Mouse (Mus musculus) midbrain, embryonic 13.5 days (tissue): ENCODE measurements around the gene Syce2. TPM values are rescaled to one million over a fixed set of nuclear protein-coding genes. Genes with fewer than 3 reads are reported as not detected.

Source experiments
- ATAC-seq: fragments of 200-750 bp; cut with Nextera tagmentation; 2 replicates; pipeline ENCODE4 v1.8.0; 2017; ENCODE audit warnings: mild to moderate bottlenecking, moderate TSS enrichment, moderate library complexity
- H3K27ac ChIP-seq: fragments of 300-500 bp; sonication (generic); 2 replicates; pipeline ENCODE4 v1.5.1; 2015; ENCODE audit warnings: inconsistent platforms, mild to moderate bottlenecking, moderate library complexity
- H3K27me3 ChIP-seq: fragments of 300-500 bp; sonication (generic); 2 replicates; pipeline ENCODE4 v1.6.1; 2015; ENCODE audit warnings: mild to moderate bottlenecking, inconsistent platforms
- H3K36me3 ChIP-seq: fragments of 300-500 bp; sonication (generic); 2 replicates; pipeline ENCODE4 v1.6.1; 2015; ENCODE audit warnings: mild to moderate bottlenecking, inconsistent platforms
- H3K4me1 ChIP-seq: fragments of 300-500 bp; sonication (generic); replicated peaks from 2 replicates; pipeline ENCODE4 v1.6.1; 2015; ENCODE audit warnings: inconsistent platforms
- H3K4me2 ChIP-seq: fragments of 300-500 bp; sonication (generic); replicated peaks from 2 replicates; pipeline ENCODE4 v1.6.1; 2015; ENCODE audit warnings: moderate library complexity, mild to moderate bottlenecking, inconsistent platforms
- H3K4me3 ChIP-seq: fragments of 300-500 bp; sonication (generic); replicated peaks from 2 replicates; pipeline ENCODE4 v1.5.1; 2015; ENCODE audit warnings: mild to moderate bottlenecking, inconsistent platforms
- H3K9ac ChIP-seq: fragments of 300-500 bp; sonication (generic); replicated peaks from 2 replicates; pipeline ENCODE4 v1.6.1; 2015; ENCODE audit warnings: mild to moderate bottlenecking, inconsistent platforms
- H3K9me3 ChIP-seq: fragments of 300-500 bp; sonication (generic); 2 replicates; pipeline ENCODE4 v1.6.1; 2016; ENCODE audit warnings: mild to moderate bottlenecking, inconsistent platforms
- WGBS: fragments of 180-500 bp; shearing (Covaris S2); methylation state at CpG from one replicate; pipeline ENCODE4 v1.1.7; 2015; 5-methylcytosine and 5-hydroxymethylcytosine counted together
- polyA plus RNA-seq: library from polyadenylated mRNA; unstranded; fragments of >200 nt; fragmentation: Nextera tagmentation; extraction: Ambion mirVana; gene quantifications from 2 replicates; pipeline ENCODE4 v1.2.1, GENCODE M21; 2015

Syce2 gene
- polyA plus RNA-seq, 1 experiment from 2014 or later, result 23.6 TPM

- Histone ChIP-seq H3K4me3 (peak overlapping the region; percentile 97), H3K4me1 (peaks cover 44% of the 10 kb centered on the region), H3K9ac (peak overlapping the region; percentile 98), H3K27ac (peak overlapping the region; percentile 88), H3K4me2 (peak overlapping the region; percentile 89), H3K9me3 (no peaks in the 10 kb centered on the region), H3K36me3 (peaks cover 38% of the 10 kb centered on the region), H3K27me3 (no peaks in the 10 kb centered on the region)
- WGBS, result under 1% methylated on average over 30 of the region's 30 CpGs
- no peak; the same call in 1 of the 2 replicates for ATAC-seq
Measured at GRCm38 (mm10) chr8:84846094-84846721, 25.7 kb upstream of the Syce2 start.

- Histone ChIP-seq H3K4me3 (peak within 1 kb of the TSS; percentile 97), H3K9me3 (no peaks in the 10 kb centered on the region), H3K4me2 (peak within 1 kb of the TSS; percentile 89), H3K27me3 (no peaks in the 10 kb centered on the region), H3K27ac (peak within 1 kb of the TSS; percentile 88), H3K4me1 (peaks cover 41% of the 10 kb centered on the region), H3K36me3 (peaks cover 31% of the 10 kb centered on the region), H3K9ac (peak within 1 kb of the TSS; percentile 98)
- ATAC-seq, result peak; percentile 99
- under 1% methylated on average over 55 of the region's 55 CpGs for WGBS
Measured at GRCm38 (mm10) chr8:84846722-84847572, 25.0 kb upstream of the Syce2 start, which contains the start of gene Calr. TSS of gene Calr (minus strand) at chr8:84846934.

GRCm38 (mm10) chr8:84847684-84848435, 24.1 kb upstream of the Syce2 start:
- Histone ChIP-seq H3K9me3 (no peaks in the 10 kb centered on the region), H3K27me3 (no peaks in the 10 kb centered on the region), H3K36me3 (peaks cover 22% of the 10 kb centered on the region), H3K4me2 (peak overlapping the region; percentile 66), H3K27ac (peak overlapping the region; percentile 79), H3K9ac (peak overlapping the region; percentile 71), H3K4me1 (peaks cover 35% of the 10 kb centered on the region), H3K4me3 (peak overlapping the region; percentile 49)
- 56% methylated on average over 6 of the region's 6 CpGs for WGBS
- ATAC-seq, result no peak

GRCm38 (mm10) chr8:84856434-84856833, 15.5 kb upstream of the Syce2 start:
- Histone ChIP-seq H3K9me3 (no peaks in the 10 kb centered on the region), H3K4me1 (peaks cover 13% of the 10 kb centered on the region), H3K27me3 (0 out of 2 replicates have a peak, but pooled peaks cover 2% of the 10 kb centered on the region), H3K27ac (no peak overlapping the region), H3K4me3 (peak overlapping the region; percentile 89; the same call in 1 of the 2 replicates), H3K4me2 (no peak overlapping the region), H3K36me3 (peaks cover 20% of the 10 kb centered on the region), H3K9ac (no peak overlapping the region)
- ATAC-seq, result peak; percentile 37
- WGBS, result 93% methylated on average over 3 of the region's 3 CpGs

- Histone ChIP-seq H3K4me2 (peak within 1 kb of the TSS; percentile 88), H3K9ac (peak within 1 kb of the TSS; percentile 81), H3K36me3 (peaks cover 25% of the 10 kb centered on the region), H3K4me3 (peak within 1 kb of the TSS; percentile 89), H3K27me3 (0 out of 2 replicates have a peak, but pooled peaks cover 2% of the 10 kb centered on the region), H3K4me1 (peaks cover 13% of the 10 kb centered on the region), H3K9me3 (no peaks in the 10 kb centered on the region), H3K27ac (peak within 1 kb of the TSS; percentile 68)
- under 1% methylated on average over 39 of the region's 39 CpGs for WGBS
- ATAC-seq, result peak; percentile 95
Measured at GRCm38 (mm10) chr8:84856864-84857441, 15.0 kb upstream of the Syce2 start, which contains the start of gene Farsa. TSS of gene Farsa (plus strand) at chr8:84856989.

- Histone ChIP-seq H3K27ac (no peak overlapping the region), H3K4me2 (peak overlapping the region; percentile 69), H3K27me3 (peaks cover 14% of the 10 kb centered on the region), H3K4me1 (peaks cover 11% of the 10 kb centered on the region), H3K9ac (peak overlapping the region; percentile 61), H3K4me3 (peak overlapping the region; percentile 42), H3K9me3 (no peaks in the 10 kb centered on the region), H3K36me3 (peaks cover 29% of the 10 kb centered on the region)
- ATAC-seq, result peak; percentile 68
- 3% methylated on average over 53 of the region's 54 CpGs for WGBS
Measured at GRCm38 (mm10) chr8:84872309-84872965, 526 bp downstream of the Syce2 start.

- Histone ChIP-seq H3K27ac (no peak overlapping the region), H3K4me1 (peaks cover 11% of the 10 kb centered on the region), H3K9me3 (no peaks in the 10 kb centered on the region), H3K27me3 (peaks cover 14% of the 10 kb centered on the region), H3K4me2 (peak overlapping the region; percentile 69), H3K4me3 (no peak overlapping the region; the same call in 1 of the 2 replicates), H3K36me3 (peaks cover 23% of the 10 kb centered on the region), H3K9ac (no peak overlapping the region)
- no peak for ATAC-seq
- WGBS, result 71% methylated on average over 4 of the region's 4 CpGs
Measured at GRCm38 (mm10) chr8:84873016-84873415, 1.1 kb downstream of the Syce2 start.

GRCm38 (mm10) chr8:84874339-84874738, 2.4 kb downstream of the Syce2 start:
- peaks cover 10% of the 10 kb centered on the region for H3K36me3 ChIP-seq
- WGBS, result 91% methylated on average over 3 of the region's 3 CpGs

GRCm38 (mm10) chr8:84877297-84878035, 5.6 kb downstream of the Syce2 start:
- no peak overlapping the region for H3K4me2 ChIP-seq
- H3K36me3 ChIP-seq, result no peaks in the 10 kb centered on the region
- no peak for ATAC-seq
- peaks cover 3% of the 10 kb centered on the region for H3K4me1 ChIP-seq
- H3K9ac ChIP-seq, result no peak overlapping the region
- H3K27me3 ChIP-seq, result peaks cover 4% of the 10 kb centered on the region
- no peak overlapping the region for H3K4me3 ChIP-seq
- no peak overlapping the region for H3K27ac ChIP-seq
- WGBS, result 78% methylated on average over 3 of the region's 3 CpGs
- no peaks in the 10 kb centered on the region for H3K9me3 ChIP-seq

More at GRCm38 (mm10) chr8:84874339-84874738, 2.4 kb downstream of the Syce2 start:
- H3K9me3 ChIP-seq, result no peaks in the 10 kb centered on the region
- no peak overlapping the region for H3K27ac ChIP-seq
- peaks cover 14% of the 10 kb centered on the region for H3K27me3 ChIP-seq
- no peak overlapping the region for H3K4me3 ChIP-seq
- H3K4me1 ChIP-seq, result peaks cover 11% of the 10 kb centered on the region
- H3K4me2 ChIP-seq, result no peak overlapping the region
- no peak overlapping the region for H3K9ac ChIP-seq
- no peak for ATAC-seq

- ATAC-seq, result no peak
- Histone ChIP-seq H3K9ac (no peak overlapping the region), H3K4me2 (no peak overlapping the region), H3K4me3 (no peak overlapping the region), H3K36me3 (no peaks in the 10 kb centered on the region), H3K27ac (no peak overlapping the region), H3K9me3 (no peaks in the 10 kb centered on the region), H3K27me3 (no peaks in the 10 kb centered on the region), H3K4me1 (no peaks in the 10 kb centered on the region)
- 73% methylated on average over 1 of the region's 1 CpGs for WGBS
Measured at GRCm38 (mm10) chr8:84878915-84879314, 7.0 kb downstream of the Syce2 start.
